Mouse (Mus musculus) heart, embryonic 10.5 days (tissue): ENCODE measurements around the gene Unc93a. TPM values are rescaled to one million over a fixed set of nuclear protein-coding genes. Genes with fewer than 3 reads are reported as not detected.
"Not testable (repeated sequence)": the region's sequence is repeated elsewhere in the genome, so short reads cannot be mapped to it uniquely, and the experiment has no call there.

Source experiments
- DNase-seq: peaks from one replicate; pipeline ENCODE4 v3.0.0-alpha.2; 2017; ENCODE audit warnings: low spot score
- H3K27ac ChIP-seq: fragments of 300-500 bp; sonication (generic); 2 replicates; pipeline ENCODE4 v1.5.1; 2016; ENCODE audit warnings: mild to moderate bottlenecking
- H3K27me3 ChIP-seq: fragments of 300-500 bp; sonication (generic); 2 replicates; pipeline ENCODE4 v1.6.1; 2016; ENCODE audit warnings: mild to moderate bottlenecking; ENCODE audit not compliant: poor library complexity, insufficient read depth, severe bottlenecking
- H3K36me3 ChIP-seq: fragments of 300-500 bp; sonication (generic); 2 replicates; pipeline ENCODE4 v1.6.1; 2016; ENCODE audit warnings: mild to moderate bottlenecking, moderate library complexity
- H3K4me1 ChIP-seq: fragments of 300-500 bp; sonication (generic); 2 replicates; pipeline ENCODE4 v1.6.1; 2016; ENCODE audit warnings: mild to moderate bottlenecking
- H3K4me3 ChIP-seq: fragments of 300-500 bp; sonication (generic); 2 replicates; pipeline ENCODE4 v1.5.1; 2016; ENCODE audit warnings: mild to moderate bottlenecking, moderate library complexity
- H3K9me3 ChIP-seq: fragments of 300-500 bp; sonication (generic); 2 replicates; pipeline ENCODE4 v1.6.1; 2016; ENCODE audit warnings: mild to moderate bottlenecking, moderate library complexity
- WGBS: fragments of 180-500 bp; shearing (Covaris S2); methylation state at CpG from one replicate; pipeline ENCODE4 v1.1.7; 2016; 5-methylcytosine and 5-hydroxymethylcytosine counted together
- polyA plus RNA-seq: library from polyadenylated mRNA; unstranded; fragments of >200 nt; fragmentation: Nextera tagmentation; extraction: Ambion mirVana; gene quantifications from 2 replicates; pipeline ENCODE4 v1.2.1, GENCODE M21; 2016

The Unc93a gene
- not detected in 2 replicates for polyA plus RNA-seq

GRCm38 (mm10) chr17:13131710-13132109, at the start of gene Unc93a:
TSS of gene Unc93a (minus strand) at chr17:13131810.
- 85% methylated on average over 3 of the region's 4 CpGs for WGBS
- not testable (repeated sequence) for H3K4me1 ChIP-seq, H3K27me3 ChIP-seq, H3K4me3 ChIP-seq, H3K9me3 ChIP-seq, H3K27ac ChIP-seq, DNase-seq, H3K36me3 ChIP-seq

GRCm38 (mm10) chr17:13180491-13180890, 48.9 kb upstream of the Unc93a start:
- H3K36me3 ChIP-seq, H3K4me1 ChIP-seq, H3K27me3 ChIP-seq, H3K27ac ChIP-seq, H3K4me3 ChIP-seq: not testable (repeated sequence)
- H3K9me3 ChIP-seq, result peaks cover 41% of the 10 kb centered on the region
- WGBS, result 86% methylated on average over 5 of the region's 5 CpGs
- peak; percentile 61 for DNase-seq

DNA sequence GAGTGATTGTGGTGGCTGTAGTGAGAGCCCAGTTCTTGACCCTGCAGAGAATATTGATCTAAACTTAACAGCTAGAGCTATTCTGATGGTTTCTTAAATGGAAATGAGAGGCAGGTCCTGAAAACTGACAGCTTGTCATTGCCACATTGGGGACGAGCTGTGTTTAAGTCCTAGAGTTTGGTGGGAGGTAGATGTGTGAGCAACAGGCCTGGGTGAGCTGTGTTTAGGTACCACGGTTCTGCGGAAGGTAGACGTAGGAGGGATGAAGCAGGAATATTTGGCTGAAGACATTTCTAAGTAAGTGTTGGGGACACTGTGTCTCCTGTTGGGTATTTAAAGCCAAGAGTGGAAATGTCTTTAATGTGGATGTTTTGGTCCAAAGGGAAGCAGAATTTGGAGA, 47.4 kb upstream of the Unc93a start:
- DNase-seq, result peak; percentile 74
- H3K9me3 ChIP-seq, result peaks cover 33% of the 10 kb centered on the region
- not testable (repeated sequence) for H3K27me3 ChIP-seq, H3K27ac ChIP-seq, H3K4me3 ChIP-seq, H3K4me1 ChIP-seq, H3K36me3 ChIP-seq
- WGBS, result 84% methylated on average over 4 of the region's 4 CpGs

- not testable (repeated sequence) for H3K27ac ChIP-seq, H3K36me3 ChIP-seq, H3K4me1 ChIP-seq, H3K4me3 ChIP-seq, H3K27me3 ChIP-seq
- H3K9me3 ChIP-seq, result peaks cover 27% of the 10 kb centered on the region
- WGBS, result 55% methylated on average over 1 of the region's 1 CpGs
- DNase-seq, result peak; percentile 70
Observed at GRCm38 (mm10) chr17:13177796-13178195, 46.2 kb upstream of the Unc93a start.

DNA sequence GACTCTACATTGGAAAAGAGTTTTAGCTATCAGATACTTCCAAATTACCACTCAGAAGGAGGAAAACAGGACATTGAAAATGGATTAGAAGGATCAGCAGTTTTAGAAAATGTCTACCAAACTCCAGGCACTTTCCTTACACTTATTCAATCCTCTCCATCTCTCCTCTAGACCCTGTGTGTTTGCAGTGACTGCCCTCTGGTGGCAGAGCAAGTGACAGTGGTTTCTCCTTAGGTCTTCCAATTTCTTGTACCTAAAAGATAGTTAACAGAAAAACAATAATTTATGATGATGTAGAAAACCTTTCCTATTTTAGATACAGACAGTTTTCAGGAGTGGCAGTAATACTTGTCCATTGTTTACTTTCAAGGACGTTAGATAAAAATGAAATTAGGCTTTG, 44.0 kb upstream of the Unc93a start:
- not testable (repeated sequence) for H3K4me1 ChIP-seq, H3K9me3 ChIP-seq, H3K27me3 ChIP-seq, H3K4me3 ChIP-seq, DNase-seq, H3K27ac ChIP-seq, H3K36me3 ChIP-seq
- 0% methylated on average over 1 of the region's 1 CpGs for WGBS

GRCm38 (mm10) chr17:13174029-13174428, 42.4 kb upstream of the Unc93a start:
- WGBS, result 48% methylated on average over 2 of the region's 3 CpGs
- not testable (repeated sequence) for H3K9me3 ChIP-seq, H3K27ac ChIP-seq, H3K36me3 ChIP-seq, H3K4me3 ChIP-seq, DNase-seq, H3K4me1 ChIP-seq, H3K27me3 ChIP-seq

DNA sequence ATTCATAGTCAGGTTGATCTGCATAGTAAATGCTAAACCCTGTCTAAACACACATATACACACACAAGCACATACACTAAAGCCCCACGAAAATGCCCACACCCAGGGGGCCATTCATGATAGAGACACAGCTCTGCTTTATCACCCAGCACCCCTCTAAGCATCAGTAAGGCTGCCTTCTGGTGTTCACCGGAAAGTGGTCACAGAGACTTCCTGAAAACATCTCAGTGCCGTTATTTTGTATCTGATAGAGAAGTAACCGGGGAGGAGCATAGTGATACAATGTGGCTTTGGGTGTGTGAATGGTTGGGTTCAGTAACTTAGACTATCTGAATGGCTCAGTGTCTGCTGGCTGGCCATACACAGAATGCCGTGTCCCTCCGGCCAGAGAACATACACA, 42.0 kb upstream of the Unc93a start:
- 84% methylated on average over 6 of the region's 6 CpGs for WGBS
- H3K27me3 ChIP-seq, H3K4me3 ChIP-seq, H3K36me3 ChIP-seq, DNase-seq, H3K9me3 ChIP-seq, H3K4me1 ChIP-seq, H3K27ac ChIP-seq: not testable (repeated sequence)

GRCm38 (mm10) chr17:13146128-13146527, 14.5 kb upstream of the Unc93a start:
- WGBS, result 86% methylated on average over 7 of the region's 7 CpGs
- not testable (repeated sequence) for H3K4me1 ChIP-seq, H3K27me3 ChIP-seq, H3K36me3 ChIP-seq, DNase-seq, H3K9me3 ChIP-seq, H3K27ac ChIP-seq, H3K4me3 ChIP-seq

DNA sequence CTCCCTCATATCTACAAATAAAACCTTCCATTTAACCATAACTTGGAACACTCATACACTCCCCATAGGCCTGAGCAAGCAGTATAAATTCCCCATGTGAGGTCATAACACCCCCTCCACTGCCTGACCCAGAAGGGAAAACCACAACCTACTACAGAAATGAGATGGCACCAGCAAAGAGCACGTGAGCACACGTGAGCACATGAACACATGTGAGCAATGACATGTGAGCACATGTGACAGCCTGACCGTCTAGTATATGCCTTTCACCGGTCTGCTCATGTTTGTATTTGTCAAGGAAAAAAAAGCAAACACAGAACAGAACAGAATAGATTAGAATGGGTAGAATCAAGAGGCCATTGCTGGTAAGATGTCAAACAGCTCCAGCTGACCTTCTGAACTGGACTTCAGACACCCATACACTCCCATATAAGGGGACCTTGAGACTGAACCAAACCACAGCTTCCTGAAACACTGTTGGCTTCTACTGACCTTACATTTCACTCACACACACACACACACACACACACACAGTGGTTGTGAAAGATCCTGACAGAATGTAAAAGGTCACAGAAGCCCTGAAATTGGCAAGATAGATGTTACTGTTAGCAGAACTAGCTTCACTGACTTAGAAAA, 13.1 kb upstream of the Unc93a start:
- not testable (repeated sequence) for H3K36me3 ChIP-seq, DNase-seq, H3K9me3 ChIP-seq, H3K27me3 ChIP-seq, H3K4me3 ChIP-seq, H3K4me1 ChIP-seq, H3K27ac ChIP-seq
- 73% methylated on average over 4 of the region's 4 CpGs for WGBS

GRCm38 (mm10) chr17:13142665-13143064, 11.1 kb upstream of the Unc93a start:
- not testable (repeated sequence) for H3K27me3 ChIP-seq, H3K4me1 ChIP-seq, H3K4me3 ChIP-seq, H3K27ac ChIP-seq, DNase-seq, H3K36me3 ChIP-seq, H3K9me3 ChIP-seq
- WGBS, result no CpG with 5 or more reads among the region's 2 CpGs

DNA sequence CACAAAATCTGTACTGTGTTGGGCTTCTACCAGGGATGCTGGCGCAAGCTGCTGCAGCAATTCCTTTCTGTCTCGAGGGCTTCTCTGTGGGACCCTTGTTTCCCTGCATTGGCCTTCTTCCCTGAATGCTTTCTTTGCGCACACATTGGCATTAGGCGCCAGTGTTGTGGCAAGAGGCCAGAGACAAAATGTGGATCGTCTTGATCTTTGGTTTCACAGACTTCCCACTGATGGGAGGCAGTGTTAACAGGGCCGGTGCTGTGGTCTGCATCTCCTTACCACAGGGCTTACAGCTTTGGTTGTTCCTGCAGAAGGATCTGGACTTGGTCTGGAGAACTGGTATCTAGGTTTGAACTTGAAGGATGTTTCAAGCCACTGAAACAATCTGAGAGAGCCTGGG, 3.7 kb upstream of the Unc93a start:
- WGBS, result 58% methylated on average over 2 of the region's 6 CpGs
- H3K27me3 ChIP-seq, H3K36me3 ChIP-seq, H3K9me3 ChIP-seq, H3K4me3 ChIP-seq, H3K27ac ChIP-seq, DNase-seq, H3K4me1 ChIP-seq: not testable (repeated sequence)

DNA sequence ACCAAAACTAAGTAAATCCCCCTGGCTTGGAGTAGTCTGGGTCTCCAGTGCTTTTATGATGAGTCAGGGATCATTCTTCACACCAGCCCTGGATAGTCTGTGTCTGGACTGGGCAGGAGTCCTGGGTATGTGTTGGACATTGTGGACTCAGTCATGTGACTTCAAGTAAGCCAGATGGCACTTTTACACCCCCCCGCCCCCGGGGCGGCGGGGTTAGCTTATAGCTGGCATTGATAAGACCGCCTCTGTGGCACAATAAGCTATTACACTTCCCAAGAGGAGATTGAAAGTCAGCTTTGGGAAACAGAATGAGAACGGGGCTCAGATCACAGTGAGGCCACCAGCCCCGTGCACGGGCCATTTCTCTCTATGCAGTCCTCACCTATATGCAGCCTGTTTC, 742 bp upstream of the Unc93a start:
- 82% methylated on average over 8 of the region's 8 CpGs for WGBS
- not testable (repeated sequence) for H3K4me1 ChIP-seq, DNase-seq, H3K36me3 ChIP-seq, H3K27ac ChIP-seq, H3K27me3 ChIP-seq, H3K4me3 ChIP-seq, H3K9me3 ChIP-seq

- 82% methylated on average over 9 of the region's 11 CpGs for WGBS
- H3K36me3 ChIP-seq, H3K27me3 ChIP-seq, H3K9me3 ChIP-seq, H3K27ac ChIP-seq, H3K4me3 ChIP-seq, H3K4me1 ChIP-seq, DNase-seq: not testable (repeated sequence)
Observed at GRCm38 (mm10) chr17:13129737-13130465, 1.7 kb downstream of the Unc93a start.

GRCm38 (mm10) chr17:13129324-13129723, 2.3 kb downstream of the Unc93a start:
- not testable (repeated sequence) for H3K4me3 ChIP-seq, H3K9me3 ChIP-seq, DNase-seq, H3K27ac ChIP-seq, H3K27me3 ChIP-seq, H3K4me1 ChIP-seq, H3K36me3 ChIP-seq
- no CpG with 5 or more reads among the region's 3 CpGs for WGBS
